Mouse (Mus musculus) bone marrow, adult 2 months (tissue): ENCODE data around the gene Gm11172. TPM values are rescaled to one million over a fixed set of nuclear protein-coding genes. Genes with fewer than 3 reads are reported as not detected.
"Not testable (repeated sequence)": the region's sequence is repeated elsewhere in the genome, so short reads cannot be mapped to it uniquely, and the experiment has no call there.

Experiments used
- H3K27ac ChIP-seq: fragments of 200-500 bp; 2 replicates; pipeline ENCODE4 v1.5.1; 2012; ENCODE audit warnings: low read depth, mild to moderate bottlenecking, control low read depth, inconsistent platforms, low read length; ENCODE audit not compliant: control insufficient read depth, poor library complexity, insufficient read depth
- H3K4me1 ChIP-seq: fragments of 200-500 bp; 2 replicates; pipeline ENCODE4 v1.6.1; 2011; ENCODE audit warnings: low read length; ENCODE audit not compliant: control insufficient read depth, insufficient read depth
- H3K4me3 ChIP-seq: fragments of 200-500 bp; replicated peaks from 2 replicates; pipeline ENCODE3; 2011; ENCODE audit warnings: mild to moderate bottlenecking, low read depth, low read length, control low read depth; ENCODE audit not compliant: control insufficient read depth
- CTCF ChIP-seq: fragments of 200-500 bp; IDR thresholded peaks from 2 replicates; pipeline ENCODE4 v1.5.1; 2011; ENCODE audit warnings: low read length, control low read depth; ENCODE audit not compliant: control insufficient read depth, insufficient read depth
- POLR2A ChIP-seq: fragments of 200-500 bp; IDR thresholded peaks from 2 replicates; pipeline ENCODE4 v1.6.1; 2011; ENCODE audit warnings: low read depth, mild to moderate bottlenecking, control low read depth, low read length, borderline replicate concordance; ENCODE audit not compliant: control insufficient read depth
- WGBS: fragments of 180-500 bp; shearing (Covaris S2); methylation state at CpG from one replicate; pipeline ENCODE4 v1.1.7; 2018; 5-methylcytosine and 5-hydroxymethylcytosine counted together
- polyA plus RNA-seq: library from polyadenylated mRNA; stranded (reverse); fragments of >200 nt; gene quantifications from 2 replicates; pipeline ENCODE4 v1.2.4, GENCODE M21; 2011; ENCODE audit warnings: low replicate concordance; ENCODE audit not compliant: missing spikeins, insufficient read depth, insufficient read length

Gm11172 gene
- polyA plus RNA-seq, 1 experiment = not detected

DNA sequence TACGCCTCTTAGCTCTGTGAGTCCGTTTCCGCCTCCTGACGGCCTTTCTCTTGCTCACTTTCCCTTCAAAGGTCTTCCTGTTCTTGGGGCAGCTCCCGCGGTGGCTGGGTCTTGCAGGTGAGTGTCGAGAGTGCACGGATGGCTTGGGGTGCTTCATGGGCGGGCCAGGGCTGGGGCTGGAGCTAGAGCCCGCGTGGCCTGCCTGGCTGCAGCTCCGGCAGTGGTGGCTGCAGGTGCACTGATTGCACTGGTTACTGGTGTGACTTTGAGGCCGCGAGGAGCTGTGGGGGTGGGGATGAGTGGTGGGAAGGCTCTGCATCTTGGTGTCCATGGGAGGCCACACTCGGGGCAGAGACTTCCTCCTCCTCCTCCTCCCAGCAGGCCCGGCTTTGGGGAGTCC lies 24.4 kb upstream of the Gm11172 start, which contains the start of gene Tnp2:
TSS of gene Tnp2 (minus strand) at position 390 of the 400 bp plus-strand sequence.
- Histone ChIP-seq H3K4me1 (peaks cover 3% of the 10 kb centered on the region; the same call in 1 of the 2 replicates), H3K27ac (no peak within 1 kb of the TSS), H3K4me3 (no peak within 1 kb of the TSS)
- TF ChIP-seq CTCF = no peak
- no peak for TF ChIP-seq POLR2A
- WGBS = 56% methylated on average over 16 of the region's 16 CpGs

DNA sequence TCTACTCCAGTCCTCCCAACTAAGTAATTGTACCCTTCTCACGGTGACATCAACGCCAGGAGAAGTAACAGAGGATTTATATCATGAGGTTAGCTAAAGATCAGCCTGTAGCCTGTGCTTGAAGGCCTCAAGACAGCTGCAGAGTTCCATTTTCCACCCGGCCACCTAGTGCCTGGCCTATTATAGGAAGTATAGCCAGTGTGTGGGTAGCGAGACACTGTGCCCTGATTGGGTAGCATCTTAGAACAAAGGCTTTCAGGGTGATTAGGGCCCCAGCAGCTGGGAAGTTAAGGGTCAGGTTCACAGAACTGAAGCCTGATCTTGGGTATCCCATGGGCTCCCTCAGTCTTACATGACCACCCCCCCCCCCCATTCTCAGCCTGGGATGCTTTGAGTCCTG lies 23.8 kb upstream of the Gm11172 start:
- Histone ChIP-seq H3K4me3 (no peak overlapping the region), H3K27ac (no peak overlapping the region), H3K4me1 (peaks cover 3% of the 10 kb centered on the region; the same call in 1 of the 2 replicates)
- 76% methylated on average over 4 of the region's 4 CpGs for WGBS
- TF ChIP-seq CTCF (no peak), POLR2A (no peak)

- WGBS = 79% methylated on average over 9 of the region's 9 CpGs
- H3K4me1 ChIP-seq = peaks cover 3% of the 10 kb centered on the region; the same call in 1 of the 2 replicates
- TF ChIP-seq CTCF (no peak), POLR2A (no peak)
- no peak within 1 kb of the TSS for H3K27ac ChIP-seq
- H3K4me3 ChIP-seq = no peak within 1 kb of the TSS
Observed at GRCm38 (mm10) chr16:10790702-10791101, 22.0 kb upstream of the Gm11172 start, which contains the start of gene Prm3. Gene Prm3 (minus strand): TSS chr16:10790914.

- no peak within 1 kb of the TSS for H3K4me3 ChIP-seq
- no peak for TF ChIP-seq POLR2A
- TF ChIP-seq CTCF = no peak
- H3K27ac ChIP-seq = no peak within 1 kb of the TSS
- 86% methylated on average over 6 of the region's 6 CpGs for WGBS
- no peaks in the 10 kb centered on the region for H3K4me1 ChIP-seq
Observed at GRCm38 (mm10) chr16:10796034-10796433, 16.7 kb upstream of the Gm11172 start, which contains the start of gene Prm2. Gene Prm2 (minus strand): TSS chr16:10796134.

DNA sequence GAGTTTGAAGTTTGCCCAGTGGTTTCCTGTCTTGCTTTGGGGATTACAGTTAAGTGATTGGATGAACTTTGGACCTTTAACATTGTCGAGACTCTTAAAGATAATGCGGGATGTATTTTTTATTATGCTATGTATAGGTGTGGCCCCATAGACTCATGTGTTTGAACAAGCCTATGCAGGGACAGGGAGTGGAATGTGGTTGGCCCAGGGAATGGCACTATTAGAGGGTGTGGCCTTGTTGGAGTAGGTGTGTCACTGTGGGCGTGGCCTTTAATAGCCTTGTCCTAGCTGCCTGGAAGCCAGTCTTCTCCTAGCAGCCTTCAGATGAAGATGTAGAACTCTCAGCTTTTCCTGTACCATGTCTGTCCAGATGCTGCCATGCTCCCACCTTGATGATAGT lies 10.3 kb upstream of the Gm11172 start:
- not testable (repeated sequence) for H3K4me1 ChIP-seq, H3K4me3 ChIP-seq, H3K27ac ChIP-seq
- WGBS = 83% methylated on average over 3 of the region's 3 CpGs

DNA sequence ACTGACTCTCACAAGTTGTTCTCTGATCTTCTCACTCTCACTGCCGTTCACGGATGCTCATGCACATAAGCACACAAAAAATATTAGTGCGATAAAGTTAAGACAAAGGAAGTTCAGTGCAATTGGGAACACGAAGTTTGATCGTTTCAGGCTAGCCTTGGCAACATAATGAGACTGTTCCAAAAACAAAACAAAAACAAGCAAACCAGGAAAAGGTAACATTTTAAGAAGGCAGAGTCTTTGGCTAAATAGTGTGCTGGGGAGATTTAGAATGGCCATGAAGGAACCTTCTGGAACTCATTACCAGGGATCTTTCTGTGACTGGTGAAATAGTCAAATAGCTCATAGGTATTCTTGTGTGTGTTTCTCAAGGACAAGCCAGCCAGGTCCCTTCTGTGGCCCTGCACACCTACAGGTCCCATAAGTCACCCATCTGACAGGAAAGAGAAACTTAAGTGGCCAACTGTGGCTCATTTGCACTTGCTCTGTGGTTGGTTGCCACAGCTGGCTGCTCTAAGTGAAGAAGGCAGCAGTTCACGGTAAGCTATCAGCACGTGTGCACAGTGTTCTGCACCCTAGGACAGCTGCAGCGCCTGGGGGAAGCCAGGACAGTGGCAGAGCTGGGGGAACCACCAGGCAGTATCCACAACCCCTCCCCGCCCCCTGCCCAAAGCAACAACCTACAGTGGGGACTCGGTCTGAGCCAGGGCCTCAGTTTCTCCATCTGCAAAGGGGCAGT lies 6.8 kb upstream of the Gm11172 start, which contains the start of gene Prm1:
TSS of gene Prm1 (minus strand) at position 51 of the 739 bp plus-strand sequence.
- TF ChIP-seq POLR2A (no peak), CTCF (no peak)
- H3K4me3 ChIP-seq = no peak within 1 kb of the TSS
- no peak within 1 kb of the TSS for H3K27ac ChIP-seq
- peaks cover 3% of the 10 kb centered on the region; the same call in 1 of the 2 replicates for H3K4me1 ChIP-seq
- WGBS = 58% methylated on average over 10 of the region's 10 CpGs

GRCm38 (mm10) chr16:10810376-10810775 lies 2.3 kb upstream of the Gm11172 start:
- Histone ChIP-seq H3K4me1 (peaks cover 7% of the 10 kb centered on the region; the same call in 1 of the 2 replicates), H3K4me3 (no peak overlapping the region), H3K27ac (no peak overlapping the region)
- TF ChIP-seq POLR2A (no peak), CTCF (no peak)
- WGBS = 80% methylated on average over 1 of the region's 1 CpGs

- H3K27ac ChIP-seq = no peak overlapping the region
- peaks cover 4% of the 10 kb centered on the region; the same call in 1 of the 2 replicates for H3K4me1 ChIP-seq
- no peak overlapping the region for H3K4me3 ChIP-seq
- TF ChIP-seq POLR2A (no peak), CTCF (no peak)
- 51% methylated on average over 4 of the region's 4 CpGs for WGBS
Observed at GRCm38 (mm10) chr16:10813726-10814125, 1.0 kb downstream of the Gm11172 start.

DNA sequence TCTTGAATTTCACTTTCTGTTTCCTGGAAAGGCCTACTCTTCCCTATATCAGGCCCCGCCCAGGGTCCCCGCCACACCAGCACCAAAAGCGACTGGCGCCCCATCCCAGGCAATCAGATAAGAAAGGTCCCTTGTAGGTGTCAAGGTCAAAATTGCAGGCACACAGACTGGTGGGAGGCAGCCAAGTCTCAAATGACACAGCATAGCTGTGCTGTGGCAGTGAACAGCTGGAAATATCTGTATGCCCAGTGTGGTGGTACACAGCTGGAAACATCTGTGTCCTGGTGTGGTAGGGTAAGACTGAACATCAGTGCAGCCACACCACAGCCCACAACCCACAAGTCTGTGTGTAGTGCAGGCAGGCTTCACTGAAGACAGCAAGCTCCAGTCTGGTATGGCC lies 2.1 kb downstream of the Gm11172 start:
- Histone ChIP-seq H3K4me1 (peaks cover 4% of the 10 kb centered on the region; the same call in 1 of the 2 replicates), H3K4me3 (no peak overlapping the region), H3K27ac (no peak overlapping the region)
- 35% methylated on average over 4 of the region's 4 CpGs for WGBS
- no peak for TF ChIP-seq CTCF
- TF ChIP-seq POLR2A = no peak
